Mouse (Mus musculus): Measurements from ENCODE around the gene Prep.

GRCm38 (mm10) chr10:45091462-45092079 is 24.6 kb downstream of the Prep start:
- TF ChIP-seq CTCF (IDR thresholded peaks at IDR 0.05; ENCODE audit: borderline replicate concordance, insufficient read depth, low read depth, low read length) (no peak), POLR2A (IDR thresholded peaks at IDR 0.05; ENCODE audit: borderline replicate concordance, insufficient read depth, low read length) (no peak)
